Mouse (Mus musculus) gastrocnemius, adult 2 months (tissue): ENCODE measurements around the gene Dtx3. TPM values are rescaled to one million over a fixed set of nuclear protein-coding genes. Genes with fewer than 3 reads are reported as not detected.
"Not testable (repeated sequence)": the region's sequence is repeated elsewhere in the genome, so short reads cannot be mapped to it uniquely, and the experiment has no call there.

Source experiments
- DNase-seq: peaks from one replicate; pipeline ENCODE4 v3.0.0; 2022
- H3K27ac ChIP-seq: fragments of 200-600 bp; 2 replicates; pipeline ENCODE4 v1.8.1; 2022; ENCODE audit warnings: mild to moderate bottlenecking
- H3K4me3 ChIP-seq: fragments of 200-600 bp; 2 replicates; pipeline ENCODE4 v1.8.1; 2022; ENCODE audit warnings: mild to moderate bottlenecking, moderate library complexity
- CTCF ChIP-seq: fragments of 200-600 bp; IDR thresholded peaks from 2 replicates; pipeline ENCODE4 v1.8.1; 2022; ENCODE audit warnings: antibody characterized with exemption, mild to moderate bottlenecking, moderate library complexity
- intact Hi-C: fragments of 180-260 bp; cut with DNase I; formaldehyde crosslinking; loops from one replicate; pipeline ENCODE4 v1.15.1; 2025
- total RNA-seq, 2 experiments: library from RNA; stranded (reverse); gene quantifications; 2 replicates each; pipeline ENCODE4 v1.2.3; 2021

The Dtx3 gene
- total RNA-seq, 2 experiments from 2014 or later, result 20.8 to 25.6 TPM

DNA sequence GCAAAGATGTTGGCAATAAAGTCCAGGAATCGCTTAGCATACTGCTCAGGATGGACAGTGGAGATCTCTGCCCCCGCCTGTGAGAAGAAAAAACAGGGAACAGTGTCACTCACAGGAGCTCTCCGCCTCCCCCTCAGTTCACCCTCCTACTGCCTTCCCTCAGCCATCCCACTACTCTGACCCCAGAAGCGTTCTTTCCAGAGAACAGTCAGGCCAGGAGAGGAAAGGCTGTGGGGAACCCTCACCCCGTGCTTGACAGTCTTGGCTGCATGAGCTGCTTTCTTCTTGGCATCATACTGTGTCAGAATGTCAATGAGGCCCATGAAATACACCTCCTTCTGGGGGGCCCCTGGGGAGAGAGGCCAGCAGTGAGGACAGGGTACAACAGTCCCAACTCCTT lies 3.5 kb upstream of the Dtx3 start:
- Histone ChIP-seq H3K4me3 (no peak overlapping the region), H3K27ac (peak overlapping the region; percentile 93)
- TF ChIP-seq CTCF, result no peak
- intact Hi-C loops, result no loop called here
- DNase-seq, result no peak

DNA sequence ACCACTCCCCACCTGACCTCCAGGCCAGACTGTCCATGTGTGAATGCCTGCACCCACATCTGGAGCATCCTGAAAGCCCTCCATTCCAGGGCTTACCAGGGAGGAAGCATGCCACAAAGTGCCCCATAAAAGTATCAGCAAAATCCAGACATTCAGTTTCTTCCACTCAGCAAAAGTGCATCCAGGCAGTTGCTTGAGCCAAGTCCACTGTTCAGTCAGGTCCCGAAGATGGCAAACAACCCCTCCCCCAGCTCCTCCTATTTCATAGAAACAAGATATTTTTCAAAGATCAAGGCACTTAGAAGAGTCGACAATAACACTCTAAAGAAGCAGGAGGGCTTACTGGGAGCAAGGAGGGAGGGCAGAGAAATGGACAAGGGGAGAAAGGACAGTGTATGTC lies 3.0 kb upstream of the Dtx3 start:
- TF ChIP-seq CTCF, result no peak
- peak overlapping the region; percentile 93 for H3K27ac ChIP-seq
- no peak for DNase-seq
- intact Hi-C loops, result no loop called here
- H3K4me3 ChIP-seq, result no peak overlapping the region

DNA sequence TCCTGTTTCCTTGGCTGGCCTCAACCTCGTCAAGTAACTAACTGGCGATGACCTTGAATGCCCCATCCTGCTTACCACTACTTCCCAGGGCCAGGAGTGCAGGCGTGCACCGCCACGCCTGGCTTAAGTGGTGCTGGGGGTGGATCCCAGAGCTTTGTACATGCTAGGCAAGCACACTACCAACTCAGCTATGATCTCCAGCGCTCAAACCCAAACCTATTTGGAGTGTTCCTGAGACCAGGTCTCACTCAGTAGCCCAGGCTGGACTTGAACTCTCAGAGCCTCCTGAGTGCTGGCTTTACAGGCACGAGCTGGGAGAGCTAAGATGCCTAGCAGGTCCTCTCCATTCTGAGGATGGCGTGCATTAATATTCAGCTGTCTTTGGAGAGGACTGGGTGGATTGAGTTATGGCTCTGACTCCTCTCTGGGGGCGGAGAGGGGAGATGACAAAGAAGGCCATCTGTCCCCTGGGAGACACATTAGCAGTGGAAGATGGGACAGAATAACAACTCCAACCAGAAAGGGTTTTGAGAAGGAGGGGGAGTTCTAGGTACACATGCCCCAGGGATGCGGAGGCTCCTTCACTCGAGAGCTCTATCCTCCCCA lies 2.1 kb upstream of the Dtx3 start:
- Histone ChIP-seq H3K27ac (peak overlapping the region; percentile 93), H3K4me3 (no peak overlapping the region)
- intact Hi-C loops, result no loop called here
- no peak for TF ChIP-seq CTCF
- DNase-seq, result no peak

DNA sequence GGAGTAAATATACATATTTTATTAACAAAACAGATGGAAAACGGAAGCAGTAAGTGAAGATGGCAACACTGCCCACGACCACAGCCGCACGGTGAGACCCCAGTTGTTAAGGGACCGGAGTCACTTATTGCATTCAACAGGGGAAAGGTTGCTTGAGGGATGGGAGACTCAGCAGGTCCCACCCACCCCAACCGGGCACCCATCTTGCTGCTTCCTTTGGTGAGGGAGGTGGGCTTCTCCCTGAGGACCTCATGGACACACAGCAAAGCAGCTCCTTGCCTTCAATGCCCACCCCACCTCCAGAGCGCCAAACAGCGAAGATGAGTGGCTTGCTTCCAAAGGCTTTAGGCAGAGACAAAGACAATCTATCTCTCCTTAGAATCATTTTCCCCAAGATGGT lies 1.6 kb upstream of the Dtx3 start:
- H3K27ac ChIP-seq, result peak overlapping the region; percentile 93
- TF ChIP-seq CTCF, result no peak
- no peak for DNase-seq
- intact Hi-C loops, result no loop called here
- H3K4me3 ChIP-seq, result no peak overlapping the region

DNA sequence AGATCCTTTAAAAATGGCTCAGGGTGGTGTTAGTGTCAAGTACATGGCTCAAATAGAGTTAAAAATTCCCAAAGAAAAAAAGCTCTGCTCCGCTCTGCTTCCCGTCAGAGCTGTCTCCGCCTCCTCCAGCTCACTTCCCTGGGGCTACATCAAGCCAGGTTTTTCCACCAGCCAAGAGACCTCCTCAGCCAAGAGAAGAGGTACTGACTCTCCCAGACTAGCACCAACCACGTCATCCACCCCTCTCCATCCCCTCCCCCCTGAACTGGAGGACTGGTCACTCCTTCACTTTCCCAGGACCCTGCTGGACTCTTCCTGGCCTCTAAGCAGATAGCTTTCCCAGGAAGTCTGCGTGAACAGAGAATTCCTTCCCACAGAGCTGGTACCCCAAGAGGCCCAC lies 864 bp upstream of the Dtx3 start:
- peak overlapping the region; percentile 93 for H3K27ac ChIP-seq
- DNase-seq, result peak; percentile 79
- peak overlapping the region; percentile 92 for H3K4me3 ChIP-seq
- intact Hi-C loops, result no loop called here
- TF ChIP-seq CTCF, result no peak

DNA sequence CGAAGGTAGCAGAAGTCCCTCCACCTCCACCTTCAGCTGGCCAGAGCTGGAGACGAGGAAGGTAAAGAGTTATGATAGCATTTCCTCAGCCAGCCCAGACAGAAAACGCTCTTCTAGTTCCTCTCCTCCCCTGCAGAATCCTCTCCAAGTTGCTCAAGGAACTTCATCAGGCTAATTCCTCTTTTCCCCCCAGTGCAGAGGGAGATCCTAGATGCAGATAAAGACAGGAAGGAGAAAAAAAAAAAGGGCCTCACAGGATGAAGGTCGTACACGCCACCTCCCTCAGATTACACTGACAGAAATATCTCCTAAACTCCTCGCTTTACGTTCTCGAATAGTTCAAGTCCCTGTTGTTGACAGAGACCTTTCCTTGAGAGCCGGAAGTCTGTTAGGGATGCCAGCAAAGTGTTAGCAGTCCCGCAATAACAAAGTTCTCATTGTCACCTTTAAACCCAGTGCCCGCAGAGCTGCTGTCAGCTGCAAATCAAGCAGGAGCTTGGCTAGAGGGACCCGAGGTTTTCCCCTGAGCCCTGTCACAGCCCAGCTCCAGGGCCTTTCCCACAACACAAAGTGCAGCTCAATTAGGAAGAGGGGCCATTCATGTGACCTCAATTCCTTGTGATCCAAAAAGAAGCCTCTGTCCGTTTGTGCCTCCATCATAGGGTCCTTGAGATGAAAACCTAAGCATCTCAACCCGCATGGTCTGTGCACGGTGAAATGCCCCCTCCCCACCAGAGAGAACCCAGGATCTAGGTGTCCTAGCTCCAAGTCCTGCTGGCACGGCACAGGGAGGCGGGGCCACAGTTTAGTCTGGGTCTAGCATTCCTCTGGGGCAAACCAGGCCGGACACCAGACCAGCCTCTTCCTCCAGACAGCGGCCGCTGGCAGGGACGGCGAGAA lies 850 bp downstream of the Dtx3 start:
- TF ChIP-seq CTCF, result no peak
- H3K27ac ChIP-seq, result peak overlapping the region; percentile 93
- DNase-seq, result peak; percentile 83
- intact Hi-C loops, result no loop called here
- peak overlapping the region; percentile 92 for H3K4me3 ChIP-seq

DNA sequence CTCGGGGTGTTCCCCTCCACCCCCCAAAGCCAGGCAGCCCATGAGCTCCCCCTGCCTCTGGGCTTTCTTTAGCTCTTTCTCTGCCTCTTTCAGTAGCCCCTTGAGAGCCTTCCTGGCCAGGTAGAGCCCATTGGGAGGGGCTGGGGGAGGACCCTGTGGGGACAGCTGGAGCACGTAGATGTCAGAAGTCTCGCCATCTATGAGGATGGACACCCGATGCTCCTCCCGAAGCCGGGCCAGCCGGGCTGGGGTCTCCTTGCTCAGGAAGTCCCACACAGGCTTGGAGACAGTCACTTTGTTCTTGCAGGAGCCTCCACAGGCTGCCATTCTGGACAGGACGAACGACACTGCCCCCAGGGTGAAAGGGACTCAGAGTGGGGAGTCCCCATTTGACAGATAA lies 2.5 kb downstream of the Dtx3 start:
- Histone ChIP-seq H3K4me3 (peak overlapping the region; percentile 11), H3K27ac (peak overlapping the region; percentile 17; the same call in 1 of the 2 replicates)
- intact Hi-C loops, result no loop called here
- TF ChIP-seq CTCF, result no peak
- no peak for DNase-seq

DNA sequence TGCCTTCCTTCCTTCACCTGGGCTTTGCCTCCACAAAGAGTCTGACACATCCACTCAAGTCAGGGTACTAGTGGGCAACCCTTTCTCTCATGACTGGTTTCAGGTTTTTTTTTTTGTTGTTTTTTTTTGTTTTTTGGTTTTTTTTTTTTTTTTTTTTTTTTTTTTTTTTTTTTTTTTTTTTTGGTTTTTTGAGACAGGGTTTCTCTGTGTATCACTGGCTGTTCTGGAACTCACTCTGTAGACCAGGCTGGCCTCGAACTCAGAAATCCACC lies 3.5 kb downstream of the Dtx3 start:
- intact Hi-C loops, result not testable (repeated sequence)
- H3K27ac ChIP-seq, result peak overlapping the region; percentile 90; the same call in 1 of the 2 replicates

DNA sequence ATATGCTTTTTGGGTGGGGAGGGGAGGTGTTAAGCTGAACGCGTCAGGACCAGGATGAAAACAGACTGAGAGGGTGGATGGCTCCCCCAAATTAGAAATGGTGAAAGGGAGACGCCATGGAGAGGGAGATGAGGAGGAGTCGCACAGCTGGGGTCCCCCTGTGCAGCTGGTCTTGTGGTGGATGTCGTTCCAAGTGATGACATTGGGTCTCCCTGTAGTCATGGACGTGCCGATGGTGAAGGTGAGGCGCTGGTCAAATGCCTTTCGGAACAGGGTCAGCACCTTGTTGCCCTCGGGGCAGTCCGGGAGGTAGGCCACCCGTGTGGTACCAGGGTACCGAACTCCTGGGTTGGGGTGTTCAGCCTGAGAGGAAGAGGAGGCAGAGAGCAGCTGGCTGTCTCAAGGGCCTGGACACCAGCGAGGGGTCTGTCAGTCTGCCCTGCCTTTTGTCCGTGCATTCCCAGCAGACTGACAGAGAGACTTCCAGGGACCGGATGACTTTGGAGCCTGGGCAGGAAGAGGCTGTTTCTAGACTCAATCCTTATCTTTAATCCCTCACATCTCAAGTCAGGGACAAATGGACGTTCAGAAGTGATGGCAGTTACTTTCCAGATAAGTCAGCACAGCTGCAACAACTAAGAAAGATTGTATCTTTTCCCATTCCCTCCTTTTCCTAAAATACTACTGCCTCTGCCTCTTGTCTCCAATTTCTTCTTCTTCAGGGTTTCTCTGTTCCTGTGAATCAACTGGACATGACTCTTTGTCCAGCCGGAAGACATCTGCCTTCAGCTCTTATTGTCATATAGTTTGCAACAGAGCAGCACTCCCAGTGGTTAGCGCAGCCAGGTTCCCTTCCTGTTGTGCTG lies 4.1 kb downstream of the Dtx3 start:
- intact Hi-C loops, result no loop called here
- peak overlapping the region; percentile 90 for H3K27ac ChIP-seq

More for the DNA sequence above, 3.5 kb downstream of the Dtx3 start:
- H3K4me3 ChIP-seq, DNase-seq: not testable (repeated sequence)

DNA sequence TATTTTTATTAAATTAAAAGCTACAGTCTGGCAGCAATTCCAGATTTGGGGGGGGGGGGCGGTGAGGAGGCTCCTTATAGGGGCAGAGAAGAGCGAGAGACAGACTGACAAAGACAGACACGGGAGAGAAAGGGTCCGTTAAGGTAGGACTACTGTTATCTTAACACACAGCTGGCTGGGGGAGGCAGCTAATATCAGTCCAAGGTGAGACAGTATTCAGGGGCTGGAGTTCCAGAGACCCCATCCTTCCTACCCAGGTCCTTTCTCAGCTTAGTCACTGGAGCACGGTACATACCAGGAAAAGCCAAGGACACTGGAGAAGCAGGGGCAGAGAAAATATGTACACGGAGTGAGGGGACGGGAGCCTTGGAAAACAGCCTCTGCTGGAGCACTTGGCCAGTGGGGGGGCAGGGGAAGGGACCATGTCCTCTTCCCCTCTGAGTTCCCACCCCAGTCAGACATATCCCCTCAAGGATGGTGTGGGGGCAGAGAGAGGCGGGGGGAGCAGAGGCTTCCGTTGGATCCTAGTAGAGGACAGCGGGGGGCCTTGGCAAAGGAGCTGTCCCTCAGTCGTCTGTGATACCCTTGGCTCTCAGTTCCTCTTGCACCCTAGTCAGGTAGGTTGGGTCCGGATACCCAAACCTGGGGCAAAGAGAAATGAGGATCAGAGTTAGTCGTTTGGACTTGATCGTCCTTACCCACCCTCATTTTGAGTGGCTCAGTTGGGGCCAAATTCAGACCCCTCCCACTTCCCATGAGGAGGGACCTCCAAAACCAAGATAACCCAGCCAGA lies 4.9 kb downstream of the Dtx3 start:
- intact Hi-C loops, result no loop called here
- peak overlapping the region; percentile 90 for H3K27ac ChIP-seq
- TF ChIP-seq CTCF, result no peak
- H3K4me3 ChIP-seq, result peak overlapping the region; percentile 86
- no peak for DNase-seq

More for the DNA sequence above, 4.1 kb downstream of the Dtx3 start:
- no peak for TF ChIP-seq CTCF
- peak overlapping the region; percentile 11; the same call in 1 of the 2 replicates for H3K4me3 ChIP-seq
- DNase-seq, result no peak

DNA sequence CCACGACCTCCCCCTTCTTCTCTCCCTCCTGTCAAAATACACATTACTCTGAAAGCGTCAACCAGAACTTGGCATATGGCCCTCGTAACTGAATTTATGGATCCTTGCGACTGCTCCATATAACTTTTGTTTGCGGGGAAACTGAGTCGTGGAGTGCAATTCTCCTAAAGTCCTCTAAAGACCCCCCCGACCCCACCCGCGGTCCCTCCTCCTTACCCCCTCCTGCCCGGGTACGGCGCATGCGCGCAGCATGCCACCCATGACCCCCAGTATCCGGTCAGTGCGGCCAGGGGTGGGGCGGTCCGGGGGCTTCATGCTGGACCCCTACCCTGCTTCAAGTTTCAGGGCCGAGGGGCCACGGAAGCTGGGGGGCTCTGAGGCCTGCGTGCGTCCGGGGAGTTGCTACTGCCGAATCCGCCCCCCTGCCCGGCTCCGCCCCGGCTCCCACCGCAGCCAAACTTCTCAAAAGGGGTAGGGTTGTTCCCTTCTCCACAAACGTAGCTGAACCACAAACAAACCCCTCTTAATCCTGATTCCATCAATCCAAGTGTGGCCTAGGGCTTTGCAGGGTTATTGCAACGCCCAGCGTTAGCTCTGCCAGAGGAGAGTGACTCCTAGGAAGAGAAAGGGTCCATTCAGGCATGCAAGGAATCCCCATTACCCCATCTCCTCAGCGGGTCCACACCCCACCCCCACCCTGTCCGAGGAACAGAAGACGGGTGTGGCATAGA lies 5.7 kb downstream of the Dtx3 start, which contains the start of gene Arhgef25:
Gene Arhgef25 (minus strand): TSS at position 433 of the 731 bp plus-strand sequence.
- DNase-seq, result peak; percentile 82
- peak within 1 kb of the TSS; percentile 86 for H3K4me3 ChIP-seq
- no peak for TF ChIP-seq CTCF
- intact Hi-C loops, result no loop called here
- peak within 1 kb of the TSS; percentile 90 for H3K27ac ChIP-seq
